Mouse (Mus musculus) midbrain, embryonic 14.5 days (tissue): ENCODE results near the gene Azin2. TPM values are rescaled to one million over a fixed set of nuclear protein-coding genes. Genes with fewer than 3 reads are reported as not detected.

Experiments
- ATAC-seq: fragments of 200-750 bp; cut with Nextera tagmentation; 2 replicates; pipeline ENCODE4 v1.8.0; 2017; ENCODE audit warnings: moderate number of reproducible peaks, moderate library complexity; ENCODE audit not compliant: low FRiP score, low TSS enrichment
- DNase-seq: peaks from one replicate; pipeline ENCODE4 v3.0.0-alpha.2; 2015
- H3K27ac ChIP-seq: fragments of 300-500 bp; sonication (generic); replicated peaks from 2 replicates; pipeline ENCODE4 v1.5.1; 2014; ENCODE audit warnings: mild to moderate bottlenecking, low read depth, low read length, moderate library complexity
- H3K27me3 ChIP-seq: fragments of 300-500 bp; sonication (generic); 2 replicates; pipeline ENCODE4 v1.6.1; 2014; ENCODE audit warnings: low read length, control low read depth, mixed read lengths; ENCODE audit not compliant: control insufficient read depth, insufficient read depth
- H3K36me3 ChIP-seq: fragments of 300-500 bp; sonication (generic); 2 replicates; pipeline ENCODE4 v1.6.1; 2014; ENCODE audit warnings: low read length, control low read depth; ENCODE audit not compliant: control insufficient read depth, insufficient read depth
- H3K4me1 ChIP-seq: fragments of 300-500 bp; sonication (generic); 2 replicates; pipeline ENCODE4 v1.6.1; 2014; ENCODE audit warnings: mild to moderate bottlenecking, antibody characterized with exemption, low read length, control low read depth; ENCODE audit not compliant: control insufficient read depth, insufficient read depth
- H3K4me2 ChIP-seq: fragments of 300-500 bp; sonication (generic); 2 replicates; pipeline ENCODE4 v1.6.1; 2014; ENCODE audit warnings: mild to moderate bottlenecking, low read length, moderate library complexity
- H3K4me3 ChIP-seq: fragments of 300-500 bp; sonication (generic); replicated peaks from 2 replicates; pipeline ENCODE4 v1.5.1; 2014; ENCODE audit warnings: low read depth, low read length
- H3K9ac ChIP-seq: fragments of 300-500 bp; sonication (generic); replicated peaks from 2 replicates; pipeline ENCODE4 v1.6.1; 2014; ENCODE audit warnings: mild to moderate bottlenecking, low read length, moderate library complexity
- H3K9me3 ChIP-seq: fragments of 300-500 bp; sonication (generic); 2 replicates; pipeline ENCODE4 v1.6.1; 2016; ENCODE audit warnings: low read length, control low read depth, mixed read lengths; ENCODE audit not compliant: control insufficient read depth
- WGBS: fragments of 180-500 bp; shearing (Covaris S2); extraction: QIAGEN DNeasy Blood & Tissue Kit; methylation state at CpG from one replicate; pipeline ENCODE4 v1.1.7; 2014; 5-methylcytosine and 5-hydroxymethylcytosine counted together
- polyA plus RNA-seq: library from polyadenylated mRNA; unstranded; fragments of >200 nt; fragmentation: Nextera tagmentation; extraction: Ambion mirVana; gene quantifications from 2 replicates; pipeline ENCODE4 v1.2.1, GENCODE M21; 2014

Gene Azin2
- polyA plus RNA-seq, 1 experiment from 2014 or later: 18.0 TPM

DNA sequence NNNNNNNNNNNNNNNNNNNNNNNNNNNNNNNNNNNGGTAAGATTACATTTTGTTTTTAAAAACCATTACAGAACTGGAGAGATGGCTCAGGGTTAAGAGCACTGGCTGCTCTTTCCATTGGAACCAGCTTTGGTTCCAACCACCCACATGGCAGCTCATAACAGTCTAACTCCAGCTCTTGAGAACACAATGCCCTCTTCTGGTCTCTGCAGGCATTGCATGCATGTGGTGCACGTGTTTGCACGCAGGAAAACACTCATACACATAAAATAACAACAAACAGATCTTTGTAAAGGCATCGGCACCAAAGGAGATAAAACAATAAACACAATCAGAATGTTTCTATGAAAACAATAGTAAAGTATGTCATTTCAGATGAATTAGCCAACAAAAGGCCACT lies 19.9 kb downstream of the Azin2 start:
- Histone ChIP-seq H3K4me1 (no peaks in the 10 kb centered on the region), H3K4me3 (no peak overlapping the region), H3K27ac (no peak overlapping the region), H3K9me3 (no peaks in the 10 kb centered on the region), H3K27me3 (no peaks in the 10 kb centered on the region), H3K9ac (no peak overlapping the region), H3K4me2 (no peak overlapping the region), H3K36me3 (no peaks in the 10 kb centered on the region)
- WGBS: 60% methylated on average over 3 of the region's 3 CpGs
- ATAC-seq (no peak), DNase-seq (no peak)

DNA sequence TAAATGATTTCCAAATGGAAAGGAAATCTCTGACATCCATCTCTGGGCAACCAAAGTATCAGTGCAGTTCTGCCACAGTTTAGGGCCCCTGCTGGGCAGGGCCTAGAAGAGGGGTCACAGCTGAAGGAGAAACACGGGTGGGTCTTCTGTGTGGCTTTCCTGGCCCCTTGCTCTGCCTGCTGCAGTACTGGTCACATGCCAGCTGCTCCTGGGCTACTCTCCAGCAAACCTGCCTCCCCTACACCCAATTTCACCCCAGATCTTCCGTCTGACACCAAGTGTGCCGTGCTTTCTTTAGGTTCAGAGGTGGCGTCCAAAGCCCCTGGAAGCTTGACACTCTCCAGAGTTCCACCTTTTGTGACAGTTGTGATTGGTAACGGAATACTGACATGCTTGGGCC lies 26.6 kb downstream of the Azin2 start:
- H3K9ac ChIP-seq: no peak overlapping the region
- H3K27ac ChIP-seq: no peak overlapping the region
- no peak overlapping the region for H3K4me3 ChIP-seq
- H3K4me1 ChIP-seq: no peaks in the 10 kb centered on the region
- WGBS: 61% methylated on average over 5 of the region's 5 CpGs
- no peaks in the 10 kb centered on the region for H3K27me3 ChIP-seq
- no peak overlapping the region for H3K4me2 ChIP-seq
- ATAC-seq (no peak), DNase-seq (no peak)
- H3K36me3 ChIP-seq: no peaks in the 10 kb centered on the region
- H3K9me3 ChIP-seq: no peaks in the 10 kb centered on the region

DNA sequence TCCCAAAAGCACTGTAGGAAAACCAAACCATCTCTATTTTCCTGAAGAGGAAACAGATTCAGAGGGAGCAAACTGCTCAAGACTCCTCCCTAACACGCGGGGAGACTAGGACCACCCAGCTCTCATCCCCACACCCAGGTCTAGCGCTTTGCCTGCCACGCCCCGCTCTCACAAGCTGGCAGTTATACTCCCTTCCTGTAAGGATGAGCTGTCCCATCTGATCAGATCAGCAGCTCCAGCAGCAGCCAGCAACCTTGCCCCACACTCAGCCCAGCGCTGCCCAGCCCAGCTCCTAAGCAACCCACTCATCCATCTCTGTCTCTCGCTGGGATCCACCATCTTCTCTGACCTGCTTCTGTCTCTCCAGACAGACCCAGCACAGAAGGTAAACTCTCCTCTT lies 29.5 kb downstream of the Azin2 start:
- Histone ChIP-seq H3K4me1 (no peaks in the 10 kb centered on the region), H3K4me3 (no peak overlapping the region), H3K9ac (no peak overlapping the region), H3K9me3 (no peaks in the 10 kb centered on the region), H3K27ac (no peak overlapping the region), H3K4me2 (no peak overlapping the region), H3K27me3 (no peaks in the 10 kb centered on the region), H3K36me3 (no peaks in the 10 kb centered on the region)
- no peak for ATAC-seq
- DNase-seq: no peak
- WGBS: 75% methylated on average over 7 of the region's 7 CpGs

DNA sequence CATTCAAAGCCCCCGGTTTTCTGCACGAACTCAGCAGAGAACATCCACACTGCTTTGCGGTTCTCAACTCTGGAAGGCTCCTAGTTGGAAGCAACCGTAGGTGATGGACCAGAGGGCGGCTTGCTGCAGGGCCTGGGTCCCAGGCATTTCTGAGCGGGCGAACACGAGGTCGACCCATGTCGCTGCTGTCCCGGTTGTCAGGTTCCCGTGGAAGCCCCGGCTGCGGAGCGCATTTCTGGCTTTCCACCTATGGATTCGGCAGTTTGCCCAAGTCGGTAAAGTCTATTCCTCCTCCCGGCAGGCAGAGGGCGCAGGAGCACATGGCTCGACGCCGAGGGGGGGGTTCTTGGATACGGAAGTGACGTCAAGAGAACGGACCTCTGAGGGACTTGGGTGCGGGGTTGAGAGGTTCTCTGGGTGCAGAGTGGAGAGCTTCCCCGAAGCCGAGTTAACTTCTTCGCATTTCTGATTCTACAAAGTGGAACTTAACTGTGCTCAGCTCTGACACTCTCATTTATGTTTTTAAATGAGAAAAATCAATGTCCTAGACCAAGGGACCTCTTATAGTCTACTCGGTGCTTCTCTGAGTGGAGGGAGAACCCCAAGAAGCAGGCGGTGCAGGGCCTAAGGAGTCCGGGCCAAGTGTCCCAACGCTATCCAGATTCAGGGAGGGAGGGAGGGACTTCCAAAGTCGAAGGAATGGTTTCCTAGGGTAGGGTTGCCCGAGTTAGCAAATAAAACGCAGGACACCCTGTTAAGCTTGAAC lies 37.2 kb downstream of the Azin2 start:
- 0 out of 2 replicates have a peak, but pooled peaks cover 7% of the 10 kb centered on the region for H3K4me1 ChIP-seq
- no peaks in the 10 kb centered on the region for H3K27me3 ChIP-seq
- H3K9me3 ChIP-seq: no peaks in the 10 kb centered on the region
- peak overlapping the region; percentile 34 for H3K4me3 ChIP-seq
- WGBS: 13% methylated on average over 36 of the region's 36 CpGs
- peak; percentile 98 for DNase-seq
- H3K4me2 ChIP-seq: peak overlapping the region; percentile 71
- H3K36me3 ChIP-seq: no peaks in the 10 kb centered on the region
- peak; percentile 82; the same call in 1 of the 2 replicates for ATAC-seq
- H3K27ac ChIP-seq: no peak overlapping the region
- H3K9ac ChIP-seq: peak overlapping the region; percentile 48; the same call in 1 of the 2 replicates

DNA sequence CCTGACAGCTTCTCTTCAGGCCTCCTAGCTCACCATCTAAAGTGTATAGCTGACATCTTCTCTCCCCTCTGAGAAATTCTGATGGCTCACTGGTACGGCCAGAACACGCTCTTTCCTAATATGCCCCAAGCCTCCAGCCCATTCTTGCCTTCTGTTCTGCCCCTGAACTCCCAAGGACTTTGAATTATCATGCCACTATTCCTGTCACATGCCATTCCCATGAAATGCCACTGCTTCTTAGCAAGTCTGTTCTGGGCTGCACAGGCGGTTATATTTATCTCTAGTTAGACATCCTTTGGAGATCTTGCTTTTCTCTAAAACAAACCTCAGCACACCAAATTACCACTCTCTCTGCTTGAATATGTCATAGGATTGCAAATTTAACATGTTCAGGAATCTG lies 38.6 kb downstream of the Azin2 start:
- ATAC-seq (no peak), DNase-seq (no peak)
- 93% methylated on average over 3 of the region's 3 CpGs for WGBS
- no peak overlapping the region for H3K9ac ChIP-seq
- no peak overlapping the region for H3K4me2 ChIP-seq
- 0 out of 2 replicates have a peak, but pooled peaks cover 7% of the 10 kb centered on the region for H3K4me1 ChIP-seq
- no peak overlapping the region for H3K4me3 ChIP-seq
- H3K27me3 ChIP-seq: no peaks in the 10 kb centered on the region
- H3K36me3 ChIP-seq: no peaks in the 10 kb centered on the region
- H3K9me3 ChIP-seq: no peaks in the 10 kb centered on the region
- no peak overlapping the region for H3K27ac ChIP-seq

GRCm38 (mm10) chr4:128919106-128919505 lies 43.1 kb downstream of the Azin2 start:
- Histone ChIP-seq H3K4me3 (no peak overlapping the region), H3K27me3 (no peaks in the 10 kb centered on the region), H3K36me3 (no peaks in the 10 kb centered on the region), H3K4me2 (no peak overlapping the region), H3K9me3 (no peaks in the 10 kb centered on the region), H3K9ac (no peak overlapping the region), H3K27ac (no peak overlapping the region), H3K4me1 (no peaks in the 10 kb centered on the region)
- ATAC-seq (no peak), DNase-seq (peak; percentile 24)
- WGBS: 29% methylated on average over 10 of the region's 10 CpGs

DNA sequence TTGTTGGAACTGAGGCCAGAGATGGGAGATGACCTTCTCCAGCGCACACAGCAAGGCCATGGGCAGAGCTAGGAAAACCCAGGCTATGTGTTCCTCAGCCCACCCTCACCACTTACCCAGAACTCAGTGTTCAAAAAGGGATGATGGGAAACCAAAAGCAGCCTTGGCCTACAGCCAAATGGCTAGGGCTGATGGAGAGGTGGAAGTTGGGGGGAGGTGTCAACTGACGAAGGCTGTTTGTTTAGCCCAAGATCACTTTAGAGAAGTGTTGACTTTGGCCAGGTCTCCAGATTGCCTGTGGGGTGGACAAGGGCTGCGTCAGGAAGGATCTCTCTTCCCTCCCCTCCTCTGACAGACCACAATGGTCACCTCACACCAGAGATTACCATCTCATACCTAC lies 44.1 kb downstream of the Azin2 start:
- 65% methylated on average over 3 of the region's 3 CpGs for WGBS
- Histone ChIP-seq H3K4me2 (no peak overlapping the region), H3K27ac (no peak overlapping the region), H3K4me3 (no peak overlapping the region), H3K9ac (no peak overlapping the region), H3K9me3 (no peaks in the 10 kb centered on the region), H3K4me1 (no peaks in the 10 kb centered on the region), H3K36me3 (no peaks in the 10 kb centered on the region), H3K27me3 (no peaks in the 10 kb centered on the region)
- DNase-seq: peak; percentile 19
- no peak for ATAC-seq

- 70% methylated on average over 6 of the region's 6 CpGs for WGBS
- no peak overlapping the region for H3K27ac ChIP-seq
These were observed 44.5 kb downstream of the Azin2 start for GRCm38 (mm10) chr4:128917756-128918155.

GRCm38 (mm10) chr4:128917119-128917518 lies 45.1 kb downstream of the Azin2 start:
- Histone ChIP-seq H3K4me1 (no peaks in the 10 kb centered on the region), H3K27me3 (no peaks in the 10 kb centered on the region), H3K27ac (no peak overlapping the region), H3K9ac (no peak overlapping the region), H3K9me3 (no peaks in the 10 kb centered on the region), H3K36me3 (no peaks in the 10 kb centered on the region), H3K4me2 (no peak overlapping the region), H3K4me3 (no peak overlapping the region)
- ATAC-seq: no peak
- DNase-seq: no peak
- 75% methylated on average over 3 of the region's 3 CpGs for WGBS

More at GRCm38 (mm10) chr4:128917756-128918155, 44.5 kb downstream of the Azin2 start:
- Histone ChIP-seq H3K4me3 (no peak overlapping the region), H3K4me2 (no peak overlapping the region), H3K36me3 (no peaks in the 10 kb centered on the region), H3K9ac (no peak overlapping the region), H3K9me3 (no peaks in the 10 kb centered on the region), H3K4me1 (no peaks in the 10 kb centered on the region), H3K27me3 (no peaks in the 10 kb centered on the region)
- DNase-seq (no peak), ATAC-seq (no peak)
